Mouse (Mus musculus) forebrain, embryonic 14.5 days (tissue): ENCODE results near the gene Gm10337. TPM values are rescaled to one million over a fixed set of nuclear protein-coding genes. Genes with fewer than 3 reads are reported as not detected.

Experiments
- ATAC-seq: fragments of 200-750 bp; cut with Nextera tagmentation; 2 replicates; pipeline ENCODE4 v1.8.0; 2017; ENCODE audit warnings: mild to moderate bottlenecking, moderate library complexity
- DNase-seq: peaks from one replicate; pipeline ENCODE4 v3.0.0-alpha.2; 2015; ENCODE audit warnings: low spot score
- H3K27ac ChIP-seq: fragments of 300-500 bp; sonication (generic); 2 replicates; pipeline ENCODE4 v1.5.1; 2014; ENCODE audit warnings: low read depth, mild to moderate bottlenecking, control low read depth, low read length, moderate library complexity
- H3K27me3 ChIP-seq: fragments of 300-500 bp; sonication (generic); replicated peaks from 2 replicates; pipeline ENCODE4 v1.6.1; 2014; ENCODE audit warnings: low read length, control low read depth, mixed read lengths; ENCODE audit not compliant: control insufficient read depth, insufficient read depth
- H3K36me3 ChIP-seq: fragments of 300-500 bp; sonication (generic); 2 replicates; pipeline ENCODE4 v1.6.1; 2014; ENCODE audit warnings: low read length, control low read depth; ENCODE audit not compliant: control insufficient read depth, insufficient read depth
- H3K4me1 ChIP-seq: fragments of 300-500 bp; sonication (generic); 2 replicates; pipeline ENCODE4 v1.6.1; 2014; ENCODE audit warnings: antibody characterized with exemption, low read length, control low read depth; ENCODE audit not compliant: control insufficient read depth, insufficient read depth
- H3K4me2 ChIP-seq: fragments of 300-500 bp; sonication (generic); 2 replicates; pipeline ENCODE4 v1.6.1; 2014; ENCODE audit warnings: mild to moderate bottlenecking, control low read depth, low read length
- H3K4me3 ChIP-seq: fragments of 300-500 bp; sonication (generic); 2 replicates; pipeline ENCODE4 v1.5.1; 2014; ENCODE audit warnings: low read depth, low read length, control low read depth
- H3K9ac ChIP-seq: fragments of 300-500 bp; sonication (generic); 2 replicates; pipeline ENCODE4 v1.6.1; 2014; ENCODE audit warnings: mild to moderate bottlenecking, low read length, control low read depth, moderate library complexity
- H3K9me3 ChIP-seq: fragments of 300-500 bp; sonication (generic); replicated peaks from 2 replicates; pipeline ENCODE4 v1.6.1; 2016; ENCODE audit warnings: low read length, control low read depth, mixed read lengths; ENCODE audit not compliant: control insufficient read depth
- WGBS: fragments of 180-500 bp; shearing (Covaris S2); extraction: QIAGEN DNeasy Blood & Tissue Kit; methylation state at CpG from one replicate; pipeline ENCODE4 v1.1.7; 2014; 5-methylcytosine and 5-hydroxymethylcytosine counted together
- polyA plus RNA-seq: library from polyadenylated mRNA; unstranded; fragments of >200 nt; fragmentation: Nextera tagmentation; extraction: Ambion mirVana; gene quantifications from 2 replicates; pipeline ENCODE4 v1.2.1, GENCODE M21; 2014

Gm10337 gene
- polyA plus RNA-seq, 1 experiment from 2014 or later = not detected

- DNase-seq (no peak), ATAC-seq (no peak)
- 0 out of 2 replicates have a peak, but pooled peaks cover 2% of the 10 kb centered on the region for H3K36me3 ChIP-seq
- H3K4me1 ChIP-seq = peaks cover 2% of the 10 kb centered on the region; the same call in 1 of the 2 replicates
- no peak overlapping the region for H3K27ac ChIP-seq
- H3K4me2 ChIP-seq = no peak overlapping the region
- 88% methylated on average over 9 of the region's 9 CpGs for WGBS
- H3K4me3 ChIP-seq = no peak overlapping the region
- no peaks in the 10 kb centered on the region for H3K27me3 ChIP-seq
- no peak overlapping the region for H3K9ac ChIP-seq
- no peaks in the 10 kb centered on the region for H3K9me3 ChIP-seq
Measured at GRCm38 (mm10) chr15:102461430-102462075, 42.0 kb upstream of the Gm10337 start.

GRCm38 (mm10) chr15:102463666-102464065 lies 39.9 kb upstream of the Gm10337 start:
- no peak for ATAC-seq
- Histone ChIP-seq H3K4me1 (peaks cover 2% of the 10 kb centered on the region; the same call in 1 of the 2 replicates), H3K4me2 (no peak overlapping the region), H3K4me3 (no peak overlapping the region), H3K9ac (no peak overlapping the region), H3K27me3 (no peaks in the 10 kb centered on the region), H3K9me3 (no peaks in the 10 kb centered on the region), H3K36me3 (0 out of 2 replicates have a peak, but pooled peaks cover 2% of the 10 kb centered on the region), H3K27ac (no peak overlapping the region)
- peak; percentile 34 for DNase-seq

GRCm38 (mm10) chr15:102468675-102469370 lies 34.7 kb upstream of the Gm10337 start:
- Histone ChIP-seq H3K27me3 (no peaks in the 10 kb centered on the region), H3K27ac (no peak overlapping the region), H3K9ac (no peak overlapping the region), H3K36me3 (peaks cover 3% of the 10 kb centered on the region), H3K4me1 (peaks cover 14% of the 10 kb centered on the region), H3K9me3 (no peaks in the 10 kb centered on the region), H3K4me2 (no peak overlapping the region), H3K4me3 (no peak overlapping the region)
- WGBS = 95% methylated on average over 9 of the region's 9 CpGs
- no peak for DNase-seq
- no peak for ATAC-seq

GRCm38 (mm10) chr15:102470183-102470604 lies 33.3 kb upstream of the Gm10337 start, which contains the start of gene Pcbp2:
Pcbp2 (plus strand) TSS chr15:102470539.
- Histone ChIP-seq H3K4me2 (peak within 1 kb of the TSS; percentile 71), H3K9me3 (no peaks in the 10 kb centered on the region), H3K36me3 (peaks cover 17% of the 10 kb centered on the region), H3K4me1 (peaks cover 14% of the 10 kb centered on the region), H3K27ac (peak within 1 kb of the TSS; percentile 96), H3K4me3 (peak within 1 kb of the TSS; percentile 83), H3K27me3 (no peaks in the 10 kb centered on the region), H3K9ac (peak within 1 kb of the TSS; percentile 94)
- ATAC-seq (peak; percentile 99), DNase-seq (peak; percentile 99)
- under 1% methylated on average over 34 of the region's 40 CpGs for WGBS

- Histone ChIP-seq H3K36me3 (peaks cover 22% of the 10 kb centered on the region), H3K27me3 (no peaks in the 10 kb centered on the region), H3K4me3 (peak overlapping the region; percentile 83), H3K27ac (peak overlapping the region; percentile 96), H3K4me1 (peaks cover 14% of the 10 kb centered on the region), H3K4me2 (peak overlapping the region; percentile 71), H3K9ac (peak overlapping the region; percentile 94), H3K9me3 (no peaks in the 10 kb centered on the region)
- WGBS = 1% methylated on average over 34 of the region's 67 CpGs
- DNase-seq = peak; percentile 84
- peak; percentile 72 for ATAC-seq
Measured at GRCm38 (mm10) chr15:102470605-102471294, 32.8 kb upstream of the Gm10337 start.

GRCm38 (mm10) chr15:102471295-102471645 lies 32.3 kb upstream of the Gm10337 start:
- H3K9ac ChIP-seq = peak overlapping the region; percentile 94
- peak overlapping the region; percentile 71 for H3K4me2 ChIP-seq
- H3K36me3 ChIP-seq = peaks cover 27% of the 10 kb centered on the region
- under 1% methylated on average over 10 of the region's 10 CpGs for WGBS
- ATAC-seq (no peak), DNase-seq (no peak)
- H3K9me3 ChIP-seq = no peaks in the 10 kb centered on the region
- no peaks in the 10 kb centered on the region for H3K27me3 ChIP-seq
- H3K4me3 ChIP-seq = peak overlapping the region; percentile 83
- H3K27ac ChIP-seq = peak overlapping the region; percentile 96
- peaks cover 14% of the 10 kb centered on the region for H3K4me1 ChIP-seq

- H3K4me3 ChIP-seq = peak overlapping the region; percentile 83
- H3K36me3 ChIP-seq = peaks cover 32% of the 10 kb centered on the region
- peak overlapping the region; percentile 71 for H3K4me2 ChIP-seq
- ATAC-seq (no peak), DNase-seq (no peak)
- no peaks in the 10 kb centered on the region for H3K9me3 ChIP-seq
- no peaks in the 10 kb centered on the region for H3K27me3 ChIP-seq
- H3K4me1 ChIP-seq = peaks cover 14% of the 10 kb centered on the region
- peak overlapping the region; percentile 41; the same call in 1 of the 2 replicates for H3K9ac ChIP-seq
- H3K27ac ChIP-seq = no peak overlapping the region
Measured at GRCm38 (mm10) chr15:102471727-102472126, 31.8 kb upstream of the Gm10337 start.

- ATAC-seq (no peak), DNase-seq (no peak)
- Histone ChIP-seq H3K4me1 (peaks cover 14% of the 10 kb centered on the region), H3K9me3 (no peaks in the 10 kb centered on the region), H3K27me3 (no peaks in the 10 kb centered on the region), H3K4me3 (no peak overlapping the region), H3K4me2 (no peak overlapping the region; the same call in 1 of the 2 replicates), H3K27ac (no peak overlapping the region), H3K36me3 (peaks cover 47% of the 10 kb centered on the region), H3K9ac (no peak overlapping the region)
- WGBS = 72% methylated on average over 2 of the region's 2 CpGs
Measured at GRCm38 (mm10) chr15:102473246-102473645, 30.3 kb upstream of the Gm10337 start.
